Mouse (Mus musculus) CD8-positive naive resting alpha-beta T cell, adult 2 months (primary cell): Measurements from ENCODE around the gene Dgke.
"Not testable (repeated sequence)": the region's sequence is repeated elsewhere in the genome, so short reads cannot be mapped to it uniquely, and the experiment has no call there.

ENCODE experiments used
- DNase-seq, 2 experiments: peaks; one replicate each; pipeline ENCODE4 v3.0.0; 2022; ENCODE audit warnings: low read depth in 2 of 2, low spot score in 2 of 2

The Dgke gene

DNA sequence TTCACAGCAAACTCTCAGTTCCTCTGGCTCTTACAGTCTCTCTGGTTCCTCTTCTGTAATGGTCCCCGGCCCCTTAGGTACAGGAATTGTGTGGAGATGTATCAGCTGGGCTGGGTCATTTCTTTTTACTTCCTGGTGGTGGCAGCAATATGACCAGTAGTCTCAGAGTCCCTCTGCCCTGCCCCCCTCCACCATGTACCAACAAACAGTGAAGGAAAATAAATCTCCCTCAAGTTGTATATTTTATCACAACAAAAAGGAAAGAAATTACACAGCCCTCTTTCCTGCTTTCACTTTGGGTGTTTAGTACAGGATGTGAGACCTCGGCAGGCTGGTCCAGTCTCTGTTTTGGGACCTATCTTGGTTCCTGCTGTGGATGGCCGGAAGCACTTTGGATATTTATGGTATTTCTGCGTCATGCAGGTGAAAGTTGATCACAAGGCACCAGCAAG is 9.7 kb upstream of the Dgke start:
- DNase-seq: no peak

DNA sequence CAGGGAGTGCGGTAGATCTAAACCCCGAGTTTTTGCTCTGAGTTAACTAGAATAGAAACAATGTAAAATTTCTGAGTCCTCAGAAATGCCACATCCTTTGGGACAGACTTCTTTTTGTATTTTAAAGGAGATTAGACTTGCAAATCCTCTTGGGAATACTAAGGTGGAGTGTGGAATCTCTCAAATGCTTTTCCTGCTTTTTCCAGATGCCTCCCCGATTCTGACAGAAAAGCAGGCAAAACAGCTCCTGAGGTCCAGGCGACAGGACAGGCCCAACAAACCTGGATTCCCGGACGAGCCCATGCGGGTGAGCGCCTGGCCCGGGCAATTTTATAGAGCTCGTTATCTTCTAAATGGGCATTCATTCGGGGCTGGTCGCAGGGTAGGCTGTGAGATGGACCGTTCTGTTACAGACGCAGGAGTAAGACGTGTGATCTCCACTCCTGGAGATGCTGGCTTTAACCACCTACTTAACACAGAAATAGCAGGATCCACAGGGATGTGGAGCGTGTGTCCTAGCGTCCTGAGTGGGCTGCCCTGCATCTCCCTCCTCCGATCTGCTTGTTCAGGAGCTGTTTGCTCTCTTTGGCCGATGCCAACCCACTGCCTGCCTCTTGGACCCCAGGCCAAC is 8.2 kb upstream of the Dgke start:
- no peak for DNase-seq

DNA sequence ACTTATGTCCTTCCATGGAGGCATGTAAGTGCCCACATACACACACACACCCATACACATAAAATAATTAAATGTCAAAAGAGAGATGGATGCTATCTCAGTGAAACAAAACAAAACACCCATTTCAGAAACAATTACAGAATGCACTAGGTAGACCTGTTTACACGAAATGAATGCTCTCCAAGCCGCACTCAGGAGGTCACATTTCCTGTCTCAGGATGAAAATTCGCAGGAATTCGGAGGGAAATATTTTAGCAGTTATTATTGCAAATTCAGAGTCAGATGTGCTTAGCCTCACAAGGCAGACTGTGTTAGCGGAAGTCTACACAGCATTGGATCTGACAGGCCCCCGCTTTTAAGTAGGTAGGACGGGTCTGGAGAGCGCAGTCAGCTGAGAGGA is 6.9 kb upstream of the Dgke start, which contains the start of gene Gm525:
Gene Gm525 (plus strand): TSS at position 301 of the 400 bp plus-strand sequence.
- no peak for DNase-seq

DNA sequence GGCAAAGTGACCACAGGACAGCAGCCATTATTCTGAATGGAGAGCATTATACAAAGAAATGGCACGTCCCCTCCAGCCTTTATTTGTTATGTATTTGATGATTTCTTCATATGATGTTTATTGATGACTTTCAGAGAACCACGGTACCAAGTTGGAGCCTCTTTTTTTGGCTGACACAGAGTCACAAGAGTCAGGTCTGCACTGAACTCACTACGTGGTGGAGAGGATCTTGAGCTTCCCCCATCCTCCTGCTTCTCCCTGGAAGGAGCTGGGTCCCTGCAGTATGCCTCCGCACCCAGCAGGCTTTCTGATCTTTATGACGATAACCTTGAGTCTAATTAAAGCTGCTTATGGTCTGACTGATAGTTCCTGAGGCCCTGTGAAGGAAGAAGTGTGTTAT is 4.9 kb upstream of the Dgke start:
- DNase-seq: no peak

DNA sequence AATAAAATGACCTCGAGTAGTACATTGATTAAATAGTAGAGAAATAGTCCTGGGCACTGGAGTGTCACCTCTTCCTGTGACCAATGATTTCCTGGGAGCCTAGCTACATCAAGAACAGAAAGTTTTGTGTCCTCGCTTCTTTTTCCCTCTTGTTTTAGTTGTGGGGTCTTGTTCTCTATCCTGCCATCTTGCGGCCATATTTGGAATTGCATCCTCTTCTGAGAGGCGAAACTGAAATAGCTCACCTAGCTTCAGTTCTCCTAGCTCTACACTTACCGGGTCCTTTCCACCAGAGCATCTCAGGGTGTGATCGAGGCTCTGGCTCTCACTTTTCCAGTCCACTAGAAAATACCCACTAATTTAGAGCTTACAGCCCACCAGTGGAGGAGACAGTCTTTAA is 2.7 kb upstream of the Dgke start:
- peak; percentile 67 to 78 for DNase-seq

DNA sequence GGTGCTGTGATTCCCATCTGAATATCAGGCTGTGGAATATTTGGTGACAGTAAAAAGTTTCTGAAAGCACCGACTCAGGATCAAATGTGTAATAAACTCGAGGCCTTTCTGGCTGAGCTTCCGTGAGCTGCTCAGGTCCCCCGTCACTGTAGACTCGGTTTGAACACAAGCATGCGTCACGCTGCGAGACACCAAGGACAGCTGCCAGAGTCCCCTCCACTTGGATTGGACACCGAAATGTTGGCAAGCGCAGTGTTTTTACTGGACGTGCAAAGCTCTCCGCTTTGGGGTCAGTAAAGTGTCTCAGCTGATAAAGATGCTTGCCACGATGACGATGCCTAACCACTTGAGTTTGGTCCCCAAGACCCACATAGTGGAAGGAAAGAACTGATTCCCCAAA is 2.0 kb upstream of the Dgke start:
- no peak for DNase-seq

DNA sequence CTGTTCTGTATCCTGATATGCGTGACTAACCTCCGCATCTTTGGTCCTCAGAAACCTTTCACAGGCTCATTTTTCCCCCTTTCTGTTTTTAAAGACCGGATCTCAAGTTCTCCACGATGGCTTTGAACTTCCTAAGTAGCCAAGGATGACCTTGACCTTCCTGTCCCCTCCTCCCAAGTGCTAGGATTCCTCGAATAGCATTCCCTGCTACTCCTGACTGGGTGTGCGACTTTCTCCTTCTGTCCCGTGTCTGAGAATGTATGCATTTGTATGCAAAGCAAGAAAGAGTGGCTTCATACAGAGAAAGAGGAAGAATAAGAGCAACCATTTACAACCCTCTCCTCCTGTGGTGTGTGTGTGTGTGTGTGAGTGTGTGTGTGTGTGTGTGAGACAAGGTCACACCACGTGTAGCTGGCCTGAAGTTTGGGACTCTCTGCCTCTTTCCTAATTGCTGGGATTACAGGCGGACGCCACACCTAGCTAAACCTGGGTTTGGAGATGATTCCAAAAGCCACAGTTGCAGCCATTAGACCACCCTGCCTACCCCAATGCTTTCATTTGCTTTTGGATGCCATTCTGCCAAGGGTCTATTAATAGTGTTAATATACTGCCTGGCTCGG is 1.3 kb upstream of the Dgke start:
- no peak for DNase-seq

DNA sequence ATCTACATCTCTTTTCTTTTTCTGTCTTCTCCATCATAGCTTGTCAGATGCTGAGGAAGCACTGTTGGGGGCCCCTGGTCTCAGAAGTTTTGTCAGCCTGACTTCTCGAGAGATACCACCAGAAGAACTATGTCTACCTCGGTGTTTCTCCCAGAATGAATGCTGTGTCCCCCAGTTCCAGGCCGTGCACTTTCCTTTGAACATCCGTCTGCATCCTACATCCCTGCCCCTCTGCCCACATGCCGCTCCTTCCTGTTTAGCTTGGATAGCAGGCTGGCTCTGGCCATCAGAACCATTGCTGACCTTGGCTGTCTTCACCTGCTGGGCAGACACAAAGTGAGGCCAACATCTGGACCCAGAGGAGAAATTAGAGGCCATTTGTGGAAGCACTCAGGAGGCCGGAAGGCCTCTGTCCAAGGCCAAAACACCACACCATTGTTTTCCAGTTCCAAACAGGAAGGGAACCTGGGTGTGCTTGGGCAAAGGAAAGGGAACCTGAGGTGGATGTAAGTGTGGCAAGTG is 712 bp upstream of the Dgke start:
- no peak for DNase-seq

DNA sequence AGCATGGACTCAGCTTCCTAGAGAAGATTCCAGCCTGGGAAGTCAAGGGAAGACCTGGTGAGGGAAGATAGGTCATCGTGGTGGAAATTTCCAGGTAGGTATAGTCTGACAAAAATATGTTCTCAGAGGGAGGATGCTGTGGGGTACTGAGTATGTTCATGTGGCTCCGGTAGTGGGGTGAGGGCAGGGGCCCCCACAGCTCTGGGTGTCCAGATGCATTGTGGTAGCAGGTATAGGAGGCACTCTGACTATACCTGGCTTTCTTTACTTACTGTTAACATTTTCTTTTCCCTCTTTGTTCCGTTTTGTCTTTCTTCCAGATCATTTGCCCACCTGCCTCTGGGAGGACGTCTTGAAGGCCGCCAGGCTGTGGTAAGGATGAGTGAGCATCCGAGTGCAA is 524 bp downstream of the Dgke start:
- no peak for DNase-seq

DNA sequence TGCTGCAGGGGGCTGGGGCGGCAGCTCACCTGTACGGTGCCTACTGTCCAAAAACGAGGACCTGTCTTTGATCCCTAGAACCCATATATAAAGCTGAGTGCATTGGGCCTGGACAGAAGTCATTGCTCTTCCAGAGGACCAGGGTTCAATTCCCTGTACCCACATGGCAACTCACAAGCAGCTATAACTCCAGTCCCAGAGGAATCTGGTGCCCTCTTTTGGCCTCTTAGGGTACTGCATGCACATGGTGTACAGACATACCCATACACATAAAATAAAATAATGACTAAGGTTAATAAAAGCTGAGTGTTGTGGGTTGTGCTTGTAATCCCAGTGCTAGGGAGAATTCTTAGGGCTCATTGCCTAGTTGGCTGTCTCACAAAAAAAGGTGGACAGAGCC is 1.4 kb downstream of the Dgke start:
- DNase-seq: peak; percentile 29 to 49

DNA sequence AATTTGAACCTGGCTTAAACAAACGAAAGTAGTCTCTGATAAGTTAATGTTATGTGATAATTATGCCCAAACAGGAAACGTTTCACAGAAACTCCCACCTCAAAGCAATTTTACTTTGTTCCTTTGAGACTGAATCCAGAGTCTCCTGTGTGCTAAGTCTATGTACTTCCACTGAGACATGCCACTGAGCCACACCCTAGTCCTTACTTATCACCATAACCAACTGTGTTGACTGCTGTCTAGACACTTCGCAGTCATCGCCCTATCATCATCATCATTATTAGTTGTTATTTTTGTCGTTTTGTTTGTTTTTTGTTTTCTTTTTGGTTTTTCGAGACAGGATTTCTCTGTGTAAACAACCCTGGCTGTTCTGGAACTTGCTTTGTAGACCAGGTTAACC is 2.3 kb downstream of the Dgke start:
- no peak for DNase-seq

DNA sequence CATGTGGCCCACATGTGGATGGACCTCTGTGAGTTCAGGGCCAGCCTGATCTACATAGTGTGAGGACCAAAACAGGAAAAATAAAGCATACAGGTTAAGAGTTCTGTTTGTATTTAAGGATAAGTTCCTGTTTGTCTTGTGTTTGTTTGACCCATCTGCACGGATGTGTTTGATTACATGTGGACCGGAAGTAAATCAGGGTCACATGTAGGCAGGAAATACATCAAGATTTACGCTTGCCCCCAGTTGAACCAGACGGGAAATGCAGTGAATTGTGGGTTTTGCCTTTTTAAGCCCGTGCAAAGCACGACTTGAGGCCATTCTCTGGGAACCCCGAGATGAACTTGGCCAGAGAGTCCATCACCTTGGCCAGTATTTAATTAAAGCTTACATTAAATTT is 5.3 kb downstream of the Dgke start:
- DNase-seq: peak in 1 of 2 experiments; percentile 17

DNA sequence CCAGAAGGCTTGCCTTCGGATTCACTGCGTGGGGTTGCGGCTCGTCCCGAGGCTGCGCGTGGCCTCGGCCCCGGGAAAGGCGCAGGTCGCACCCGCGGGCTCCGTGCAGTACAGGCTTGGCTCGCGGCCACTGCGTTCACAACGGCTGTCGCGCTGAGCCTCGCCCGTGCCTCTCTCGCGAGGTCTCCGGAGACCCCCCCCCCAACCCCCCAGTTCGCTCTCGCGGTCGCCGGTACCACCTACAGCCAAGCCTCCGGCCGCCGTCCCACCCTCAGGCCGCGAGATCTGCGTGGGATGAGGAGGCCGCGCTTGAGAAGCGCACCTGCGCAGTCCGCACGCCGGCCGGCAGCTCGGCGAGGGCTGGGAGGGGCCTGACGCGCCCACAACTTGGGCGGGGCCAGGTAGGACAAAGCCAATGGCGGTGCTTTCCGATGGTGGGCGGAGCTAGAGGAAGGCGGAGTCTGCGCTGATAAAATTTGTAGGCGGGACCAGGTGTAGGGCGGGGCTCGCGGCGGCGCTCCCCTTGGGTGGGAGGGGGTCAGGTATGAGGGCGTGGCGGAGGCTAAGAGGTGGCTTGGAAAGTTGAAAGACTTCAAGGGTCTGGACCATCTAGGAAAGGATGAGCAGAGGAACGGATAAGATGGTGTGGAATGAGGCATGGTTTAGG is 6.1 kb downstream of the Dgke start:
- DNase-seq: peak; percentile 86 to 91

DNA sequence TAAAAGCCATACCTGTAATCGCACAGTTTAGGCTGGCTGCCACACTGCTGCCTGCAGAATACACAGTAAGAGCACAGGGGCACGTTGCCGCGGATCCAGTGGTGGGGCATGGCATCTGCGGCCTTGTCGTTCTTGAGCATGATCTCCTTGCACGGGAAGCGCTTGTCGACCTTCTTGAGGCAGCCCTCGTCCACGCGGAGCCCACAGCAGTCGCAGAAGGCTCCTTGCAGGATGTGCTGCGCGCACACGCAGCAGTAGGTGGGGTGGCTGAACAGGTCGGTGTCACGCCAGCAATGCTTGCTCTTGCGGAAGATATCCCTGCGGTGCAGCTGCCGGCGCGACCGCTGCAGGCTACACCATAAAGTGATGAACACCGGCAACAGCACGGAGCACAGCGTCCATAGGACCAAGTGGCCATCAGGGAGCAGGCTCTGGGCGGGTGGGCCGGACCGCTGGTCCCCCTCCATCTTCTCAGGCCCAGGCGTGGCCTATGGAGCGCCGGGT is 6.7 kb downstream of the Dgke start:
- peak; percentile 39 to 51 for DNase-seq

DNA sequence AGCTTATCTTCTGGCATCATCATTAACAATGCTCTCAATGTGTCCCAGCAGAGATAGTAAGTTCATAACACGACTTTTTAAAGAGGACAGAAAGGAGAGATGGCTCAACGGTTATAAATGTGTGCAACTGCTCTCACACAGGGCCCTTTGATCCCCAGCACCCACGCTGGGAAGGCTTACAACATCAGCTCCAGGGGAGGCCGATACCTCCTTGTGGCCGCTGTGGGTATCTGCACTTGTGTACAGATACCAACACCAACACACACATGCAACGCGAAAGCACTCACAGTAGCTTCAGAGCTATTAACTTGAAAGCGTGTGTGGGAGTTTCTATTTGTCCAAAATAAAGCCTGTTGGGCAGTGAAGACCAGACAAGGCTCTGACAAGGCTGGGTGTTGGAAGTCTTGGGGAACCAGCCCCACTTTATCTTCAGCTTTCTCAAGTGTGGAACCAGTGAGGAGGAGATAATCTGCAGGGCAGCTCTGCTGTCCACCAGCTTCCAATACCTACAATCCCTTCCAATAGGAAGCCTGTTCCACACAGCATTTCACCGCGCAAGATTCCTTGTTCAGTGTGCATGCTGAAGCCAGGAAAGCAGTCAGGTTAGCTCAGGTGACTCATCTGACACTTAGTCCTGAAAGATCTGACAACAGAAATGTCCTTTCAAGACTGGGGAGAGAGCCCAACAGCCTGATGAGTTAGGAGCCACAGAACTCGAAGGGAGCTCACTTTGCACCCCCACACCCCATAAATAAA is 8.0 kb downstream of the Dgke start:
- peak; percentile 23 to 32 for DNase-seq

DNA sequence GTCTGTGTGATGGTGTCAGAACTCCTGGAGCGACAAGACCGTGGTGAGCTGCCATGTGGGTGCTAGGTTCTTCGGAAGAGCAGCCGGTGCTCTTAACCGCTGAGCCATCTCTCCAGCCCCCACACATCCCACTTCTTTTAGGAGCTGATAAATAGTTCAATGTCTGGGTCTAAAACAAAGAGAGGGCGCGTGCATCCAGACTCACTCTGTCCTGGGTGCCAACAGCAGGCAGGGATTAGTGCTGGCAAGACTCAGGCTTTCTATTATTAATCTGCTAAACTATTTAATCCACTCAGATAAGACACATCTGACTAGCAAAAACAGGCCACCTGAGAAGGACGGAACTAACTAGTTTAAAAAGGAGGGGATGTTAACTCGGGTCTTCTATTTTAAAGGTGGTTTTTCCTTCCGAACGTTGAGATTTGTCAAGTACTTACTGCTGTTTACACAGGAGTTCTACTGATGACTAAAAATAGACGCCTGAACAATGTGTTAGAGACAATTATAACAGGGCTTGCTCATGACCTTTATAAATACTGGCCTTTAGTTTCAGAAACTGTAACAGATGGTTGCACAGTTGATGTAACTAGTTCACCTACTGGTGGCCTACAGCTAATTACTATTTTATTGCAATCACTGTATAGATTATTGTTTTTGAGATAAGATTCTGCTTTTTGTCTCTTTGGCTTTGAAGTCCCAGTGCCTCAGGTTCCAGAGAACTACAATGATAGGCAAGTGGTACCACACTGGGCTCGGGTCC is 10.5 kb downstream of the Dgke start:
- DNase-seq: no peak

DNA sequence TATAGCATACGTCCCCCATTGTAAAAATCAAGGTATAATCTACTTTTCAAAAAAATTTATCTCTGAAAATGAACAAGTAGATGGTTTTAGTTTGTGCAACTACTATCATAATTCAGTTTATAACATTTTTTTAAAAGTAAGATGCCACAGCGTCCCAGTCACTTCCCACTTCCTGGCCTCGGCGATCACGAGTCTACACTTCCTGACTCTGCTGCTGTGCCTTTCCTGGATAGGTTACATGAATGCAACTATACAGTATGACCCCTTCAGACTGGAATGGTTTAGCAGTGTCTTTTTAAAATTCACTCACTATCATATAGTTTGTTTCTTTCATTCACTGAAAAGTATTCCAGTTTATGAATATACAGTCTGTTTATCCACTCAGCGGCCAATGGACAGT is 14.9 kb downstream of the Dgke start:
- no peak for DNase-seq

DNA sequence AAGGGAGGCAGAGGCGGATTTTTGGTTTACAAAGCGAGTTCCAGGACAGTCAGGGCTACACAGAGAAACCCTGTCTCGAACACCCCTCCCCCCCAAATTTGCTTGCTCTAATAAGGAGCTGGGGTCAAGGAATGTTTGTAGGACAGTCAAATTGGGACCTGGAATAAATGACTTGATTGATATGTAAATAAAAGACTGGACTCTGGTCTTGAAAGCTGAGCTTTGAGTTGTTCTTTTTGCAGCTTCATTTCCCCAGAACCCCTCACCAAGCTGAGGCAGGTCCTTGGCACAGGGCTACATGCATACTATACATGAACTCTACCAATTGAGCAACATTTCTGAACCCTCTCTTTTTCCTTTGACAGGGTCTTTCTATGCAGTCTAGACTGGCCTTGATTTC is 20.6 kb downstream of the Dgke start:
- DNase-seq: no peak

DNA sequence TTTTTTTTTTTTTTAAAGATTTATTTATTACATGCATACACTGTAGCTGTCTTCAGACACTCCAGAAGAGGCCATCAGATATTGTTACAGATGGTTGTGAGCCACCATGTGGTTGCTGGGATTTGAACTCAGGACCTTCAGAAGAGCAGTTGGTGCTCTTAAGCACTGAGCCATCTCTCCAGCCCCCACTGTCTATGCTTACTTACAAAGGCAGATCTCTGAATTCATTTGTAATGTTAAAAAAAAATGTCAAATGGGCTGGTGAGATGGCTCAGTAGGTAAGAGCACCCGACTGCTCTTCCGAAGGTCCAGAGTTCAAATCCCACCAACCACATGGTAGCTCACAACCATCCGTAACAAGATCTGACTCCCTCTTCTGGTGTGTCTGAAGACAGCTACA is 21.1 kb downstream of the Dgke start:
- not testable (repeated sequence) for DNase-seq

DNA sequence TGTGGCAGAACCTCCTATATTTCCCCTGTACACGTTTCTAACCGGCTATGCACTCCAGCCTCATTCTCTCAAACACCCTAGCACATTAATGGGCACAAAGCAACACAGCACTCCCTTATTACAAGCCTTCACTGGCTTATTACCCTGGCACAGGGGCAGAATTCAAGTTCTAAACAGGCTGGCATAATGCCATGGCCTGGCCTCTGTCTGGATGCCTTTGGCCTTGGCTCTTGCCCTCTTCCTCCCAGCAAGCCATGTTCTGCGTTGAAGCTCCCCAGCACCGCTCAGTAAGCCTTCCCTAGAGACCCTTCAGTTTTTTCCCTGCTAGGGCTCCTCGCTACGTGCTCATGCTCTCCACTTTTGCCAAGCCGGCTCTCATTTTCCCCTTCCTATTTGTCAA is 23.6 kb downstream of the Dgke start:
- DNase-seq: no peak

DNA sequence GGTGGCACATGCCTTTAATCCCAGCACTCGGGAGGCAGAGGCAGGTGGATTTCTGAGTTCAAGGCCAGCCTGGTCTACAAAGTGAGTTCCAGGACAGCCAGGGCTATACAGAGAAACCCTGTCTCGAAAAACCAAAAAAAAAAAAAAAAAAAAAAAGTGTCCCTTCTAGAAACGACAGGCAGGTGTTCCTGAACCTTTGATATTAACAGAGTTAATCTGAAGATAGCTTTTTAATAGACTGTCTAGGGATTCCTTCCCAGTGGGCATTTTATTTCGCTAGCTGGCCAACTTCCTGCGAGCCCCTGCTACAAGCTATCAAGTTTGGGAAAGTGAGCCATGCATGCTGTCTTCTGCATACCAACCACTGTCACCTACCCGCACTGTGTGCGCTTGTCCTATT is 25.6 kb downstream of the Dgke start:
- not testable (repeated sequence) for DNase-seq
